Mouse (Mus musculus) intestine, embryonic 15.5 days (tissue): ENCODE results near the gene Nfrkb. TPM values are rescaled to one million over a fixed set of nuclear protein-coding genes. Genes with fewer than 3 reads are reported as not detected.

ENCODE experiments used
- ATAC-seq: fragments of 200-750 bp; cut with Nextera tagmentation; 2 replicates; pipeline ENCODE4 v1.8.0; 2017; ENCODE audit warnings: moderate TSS enrichment, moderate library complexity
- H3K27ac ChIP-seq: fragments of 300-500 bp; sonication (generic); 2 replicates; pipeline ENCODE4 v1.5.1; 2015; ENCODE audit warnings: mild to moderate bottlenecking, inconsistent platforms
- H3K27me3 ChIP-seq: fragments of 300-500 bp; sonication (generic); replicated peaks from 2 replicates; pipeline ENCODE4 v1.6.1; 2015; ENCODE audit warnings: inconsistent platforms
- H3K36me3 ChIP-seq: fragments of 300-500 bp; sonication (generic); 2 replicates; pipeline ENCODE4 v1.6.1; 2015; ENCODE audit warnings: inconsistent platforms
- H3K4me1 ChIP-seq: fragments of 300-500 bp; sonication (generic); replicated peaks from 2 replicates; pipeline ENCODE4 v1.6.1; 2015; ENCODE audit warnings: inconsistent platforms
- H3K4me2 ChIP-seq: fragments of 300-500 bp; sonication (generic); replicated peaks from 2 replicates; pipeline ENCODE4 v1.6.1; 2015; ENCODE audit warnings: mild to moderate bottlenecking, inconsistent platforms
- H3K4me3 ChIP-seq: fragments of 300-500 bp; sonication (generic); replicated peaks from 2 replicates; pipeline ENCODE4 v1.5.1; 2015; ENCODE audit warnings: inconsistent platforms
- H3K9ac ChIP-seq: fragments of 300-500 bp; sonication (generic); 2 replicates; pipeline ENCODE4 v1.6.1; 2015; ENCODE audit warnings: inconsistent platforms
- H3K9me3 ChIP-seq: fragments of 300-500 bp; sonication (generic); 2 replicates; pipeline ENCODE4 v1.6.1; 2016; ENCODE audit warnings: inconsistent platforms
- WGBS: fragments of 180-500 bp; shearing (Covaris S2); methylation state at CpG from one replicate; pipeline ENCODE4 v1.1.7; 2015; 5-methylcytosine and 5-hydroxymethylcytosine counted together
- polyA plus RNA-seq: library from polyadenylated mRNA; unstranded; fragments of >200 nt; fragmentation: Nextera tagmentation; extraction: Ambion mirVana; gene quantifications from 2 replicates; pipeline ENCODE4 v1.2.1, GENCODE M21; 2015

Gene Nfrkb
- polyA plus RNA-seq, 1 experiment from 2014 or later: 18.2 TPM

DNA sequence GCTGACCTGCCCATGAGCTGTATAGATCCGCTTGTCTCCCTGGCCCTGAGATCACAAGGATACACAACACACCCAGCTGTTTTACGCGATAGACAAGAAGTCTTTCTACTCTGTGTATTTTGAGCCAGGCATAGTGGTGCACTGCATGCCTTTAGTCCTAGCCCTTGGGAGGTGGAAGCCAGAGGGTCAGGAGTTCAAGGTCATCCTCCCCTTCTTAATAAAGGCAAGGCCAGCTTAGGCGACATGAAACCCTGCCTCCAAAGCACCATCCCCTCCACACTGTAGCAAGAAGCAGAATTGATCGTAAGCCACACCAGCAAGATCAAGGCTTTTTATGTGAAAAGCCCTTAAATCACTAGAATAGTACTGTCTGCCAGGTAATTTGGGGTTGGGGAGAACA is 45.8 kb downstream of the Nfrkb start:
- Histone ChIP-seq H3K4me3 (no peak overlapping the region), H3K27me3 (no peaks in the 10 kb centered on the region), H3K4me2 (no peak overlapping the region), H3K27ac (no peak overlapping the region), H3K9ac (no peak overlapping the region), H3K9me3 (no peaks in the 10 kb centered on the region), H3K4me1 (0 out of 2 replicates have a peak, but pooled peaks cover 5% of the 10 kb centered on the region), H3K36me3 (no peaks in the 10 kb centered on the region)
- 71% methylated on average over 5 of the region's 5 CpGs for WGBS
- ATAC-seq: 0 out of 2 replicates have a peak, but pooled peaks have one; percentile 34

DNA sequence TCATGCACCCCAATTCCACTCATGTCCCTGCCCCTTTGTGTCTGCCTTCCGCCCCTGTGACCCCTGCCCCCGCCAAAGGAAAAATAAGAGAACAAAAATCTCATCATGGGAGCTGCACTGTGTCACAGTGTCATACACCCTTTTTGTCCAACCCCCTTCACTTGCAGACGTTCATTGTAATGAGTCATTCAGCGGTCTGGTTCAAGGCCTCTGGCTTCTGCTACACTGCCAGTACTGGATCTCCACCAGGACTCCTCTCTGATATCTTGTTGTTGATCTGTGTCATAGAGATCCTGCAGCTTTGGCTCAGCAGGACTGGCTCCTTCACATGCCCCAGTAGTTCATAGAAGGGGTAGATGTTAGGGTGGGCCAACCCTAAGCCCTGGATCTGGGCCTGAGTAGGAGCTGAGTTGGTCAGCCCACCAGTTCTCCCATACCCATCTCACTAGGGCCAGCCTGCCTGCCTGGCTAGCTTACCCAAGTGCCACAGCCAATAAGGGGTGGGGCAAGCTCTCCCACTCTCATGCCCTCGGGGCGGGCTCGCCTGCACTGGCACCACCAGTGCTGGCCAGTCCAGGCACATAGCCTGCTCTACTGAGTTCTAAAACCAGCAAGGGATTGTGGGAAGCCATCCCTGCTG is 46.5 kb downstream of the Nfrkb start:
- Histone ChIP-seq H3K27me3 (no peaks in the 10 kb centered on the region), H3K4me2 (no peak overlapping the region), H3K4me1 (0 out of 2 replicates have a peak, but pooled peaks cover 5% of the 10 kb centered on the region), H3K9me3 (no peaks in the 10 kb centered on the region), H3K9ac (no peak overlapping the region), H3K27ac (no peak overlapping the region), H3K4me3 (no peak overlapping the region), H3K36me3 (no peaks in the 10 kb centered on the region)
- WGBS: 72% methylated on average over 7 of the region's 7 CpGs
- peak; percentile 36; the same call in 1 of the 2 replicates for ATAC-seq

DNA sequence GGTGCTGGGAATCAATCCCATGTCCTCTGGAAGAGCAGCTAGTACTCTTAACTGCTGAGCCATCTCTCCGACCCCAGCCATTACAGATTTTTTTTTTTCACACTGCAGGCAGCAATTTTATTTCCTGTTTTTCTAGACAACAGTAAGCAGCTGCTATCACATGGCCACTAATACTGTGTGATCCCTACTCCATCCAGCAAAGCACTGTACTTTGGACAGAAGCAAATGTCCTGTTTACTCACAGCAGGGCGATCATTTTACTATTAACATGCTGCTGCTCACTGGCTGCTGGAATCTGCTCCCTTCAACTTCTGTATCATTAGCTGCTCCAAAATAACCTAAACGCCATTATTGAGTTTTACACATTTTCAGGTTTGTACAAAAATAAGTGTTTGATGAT is 47.4 kb downstream of the Nfrkb start:
- ATAC-seq: no peak
- Histone ChIP-seq H3K9me3 (no peaks in the 10 kb centered on the region), H3K27ac (no peak overlapping the region), H3K27me3 (no peaks in the 10 kb centered on the region), H3K4me3 (no peak overlapping the region), H3K9ac (no peak overlapping the region), H3K36me3 (no peaks in the 10 kb centered on the region), H3K4me1 (0 out of 2 replicates have a peak, but pooled peaks cover 5% of the 10 kb centered on the region), H3K4me2 (no peak overlapping the region)
- WGBS: 74% methylated on average over 3 of the region's 3 CpGs

DNA sequence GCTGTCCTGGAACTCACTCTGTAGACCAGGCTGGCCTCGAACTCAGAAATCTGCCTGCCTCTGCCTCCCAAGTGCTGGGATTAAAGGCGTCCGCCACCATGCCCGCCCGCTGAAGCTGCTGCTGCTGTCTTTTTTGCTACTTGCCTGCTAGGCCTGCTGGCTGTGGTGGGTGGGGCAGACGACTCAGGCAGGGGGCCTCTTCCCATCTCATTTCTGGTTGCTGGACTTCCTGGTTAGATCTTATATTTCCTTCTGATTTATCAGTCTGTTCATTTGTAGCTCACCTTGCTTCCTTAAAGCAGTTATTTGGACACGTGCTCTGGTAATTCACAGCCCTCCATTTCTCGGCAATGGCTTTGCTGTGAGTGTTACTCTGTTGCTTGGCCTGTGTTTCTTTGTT is 49.4 kb downstream of the Nfrkb start:
- Histone ChIP-seq H3K4me3 (no peak overlapping the region), H3K27ac (no peak overlapping the region), H3K27me3 (no peaks in the 10 kb centered on the region), H3K4me1 (0 out of 2 replicates have a peak, but pooled peaks cover 5% of the 10 kb centered on the region), H3K36me3 (no peaks in the 10 kb centered on the region), H3K4me2 (no peak overlapping the region), H3K9ac (no peak overlapping the region), H3K9me3 (no peaks in the 10 kb centered on the region)
- ATAC-seq: no peak
- WGBS: 84% methylated on average over 8 of the region's 8 CpGs

DNA sequence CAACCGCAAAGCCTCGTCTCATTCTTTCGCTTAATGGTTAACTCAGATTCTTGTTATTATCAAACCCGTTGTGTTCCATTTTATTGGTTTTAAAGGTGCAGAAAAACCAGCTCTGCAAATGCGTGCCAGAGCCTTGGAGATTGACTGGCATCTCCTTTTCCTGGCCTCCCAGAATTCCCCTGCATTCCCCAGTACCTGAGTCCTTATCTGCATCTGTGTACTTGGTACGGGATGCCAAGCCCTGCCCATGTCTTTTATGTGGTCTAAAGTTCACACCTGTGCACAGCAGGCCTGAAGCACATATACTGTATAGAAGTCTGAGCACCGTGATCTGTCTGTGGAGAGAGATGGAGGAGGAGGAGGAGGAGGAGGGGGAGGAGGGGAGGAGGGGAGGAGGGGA is 51.9 kb downstream of the Nfrkb start:
- no peak overlapping the region for H3K9ac ChIP-seq
- WGBS: 61% methylated on average over 6 of the region's 7 CpGs
- H3K27me3 ChIP-seq: no peaks in the 10 kb centered on the region
- H3K4me1 ChIP-seq: 0 out of 2 replicates have a peak, but pooled peaks cover 1% of the 10 kb centered on the region
- H3K9me3 ChIP-seq: no peaks in the 10 kb centered on the region
- peak; percentile 98 for ATAC-seq
- H3K36me3 ChIP-seq: no peaks in the 10 kb centered on the region
- peak overlapping the region; percentile 30; the same call in 1 of the 2 replicates for H3K4me2 ChIP-seq
- H3K4me3 ChIP-seq: no peak overlapping the region
- H3K27ac ChIP-seq: no peak overlapping the region

DNA sequence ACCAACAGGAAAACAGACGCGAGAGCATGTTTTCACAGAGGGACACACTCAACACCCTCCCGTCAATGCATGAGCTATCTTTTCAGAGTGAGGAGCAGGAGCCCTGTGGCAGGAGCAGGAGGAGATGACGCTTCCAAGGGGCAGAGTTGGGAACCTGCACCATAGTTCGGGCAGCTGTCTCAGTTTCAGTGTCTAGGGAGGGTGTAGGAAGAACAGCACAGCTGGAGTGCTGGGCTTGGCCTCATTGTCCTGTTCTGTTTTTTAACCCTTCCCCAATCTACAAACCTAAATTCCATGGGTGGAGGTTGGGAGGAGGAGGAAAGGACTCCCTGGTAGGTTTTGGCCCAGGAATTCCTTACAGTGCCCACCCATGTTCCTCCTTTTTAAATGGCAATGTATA is 52.8 kb downstream of the Nfrkb start:
- Histone ChIP-seq H3K4me2 (no peak overlapping the region), H3K9ac (no peak overlapping the region), H3K27me3 (no peaks in the 10 kb centered on the region), H3K36me3 (no peaks in the 10 kb centered on the region), H3K9me3 (no peaks in the 10 kb centered on the region), H3K4me1 (no peaks in the 10 kb centered on the region), H3K4me3 (no peak overlapping the region), H3K27ac (peak overlapping the region; percentile 44; the same call in 1 of the 2 replicates)
- WGBS: 58% methylated on average over 5 of the region's 5 CpGs
- 0 out of 2 replicates have a peak, but pooled peaks have one; percentile 11 for ATAC-seq

DNA sequence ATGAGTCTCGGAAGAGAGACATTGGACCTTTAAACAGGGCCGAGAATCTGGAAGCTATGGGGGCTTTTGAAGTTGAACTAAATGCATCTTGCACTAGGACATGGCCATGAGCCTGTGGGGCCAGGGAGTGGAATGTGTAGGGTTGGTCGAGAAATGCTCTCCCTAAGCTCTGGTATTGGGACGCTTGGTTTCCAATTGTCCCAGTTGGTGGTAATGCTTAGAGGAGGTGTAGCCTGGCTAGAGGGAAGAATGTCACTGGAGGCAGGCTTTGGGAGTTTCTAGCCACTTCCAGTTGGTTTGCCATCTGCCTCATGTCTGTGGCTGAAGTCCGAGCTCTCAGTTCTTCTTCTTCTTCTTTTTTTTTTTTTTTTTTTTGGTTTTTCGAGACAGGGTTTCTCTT is 53.3 kb downstream of the Nfrkb start:
- Histone ChIP-seq H3K27me3 (no peaks in the 10 kb centered on the region), H3K4me3 (no peak overlapping the region), H3K9me3 (no peaks in the 10 kb centered on the region), H3K27ac (no peak overlapping the region), H3K4me1 (no peaks in the 10 kb centered on the region), H3K36me3 (no peaks in the 10 kb centered on the region), H3K9ac (no peak overlapping the region), H3K4me2 (no peak overlapping the region)
- no peak for ATAC-seq
- 85% methylated on average over 6 of the region's 6 CpGs for WGBS

DNA sequence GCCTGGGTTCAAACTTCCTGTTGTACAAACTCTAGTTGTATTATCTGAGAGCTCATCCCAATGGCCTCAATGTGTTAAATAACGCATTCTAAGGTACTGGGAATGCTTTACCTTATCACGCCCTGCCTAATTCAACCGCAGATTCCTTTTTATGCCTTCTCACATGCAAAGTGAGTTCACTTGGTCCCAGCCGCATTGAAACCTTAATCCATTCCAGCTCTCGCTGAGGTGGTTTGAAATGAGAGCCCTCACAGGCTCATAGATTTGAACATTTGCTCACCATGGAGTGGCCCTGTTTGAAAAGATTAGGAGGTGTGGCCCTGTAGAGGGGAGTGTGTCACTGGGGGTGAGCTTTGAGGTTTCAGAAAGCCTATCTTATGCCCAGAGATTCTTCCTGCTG is 54.4 kb downstream of the Nfrkb start:
- Histone ChIP-seq H3K36me3 (no peaks in the 10 kb centered on the region), H3K27me3 (no peaks in the 10 kb centered on the region), H3K4me2 (no peak overlapping the region), H3K9ac (no peak overlapping the region), H3K4me3 (no peak overlapping the region), H3K9me3 (no peaks in the 10 kb centered on the region), H3K4me1 (no peaks in the 10 kb centered on the region), H3K27ac (no peak overlapping the region; the same call in 1 of the 2 replicates)
- 91% methylated on average over 5 of the region's 5 CpGs for WGBS
- no peak for ATAC-seq

DNA sequence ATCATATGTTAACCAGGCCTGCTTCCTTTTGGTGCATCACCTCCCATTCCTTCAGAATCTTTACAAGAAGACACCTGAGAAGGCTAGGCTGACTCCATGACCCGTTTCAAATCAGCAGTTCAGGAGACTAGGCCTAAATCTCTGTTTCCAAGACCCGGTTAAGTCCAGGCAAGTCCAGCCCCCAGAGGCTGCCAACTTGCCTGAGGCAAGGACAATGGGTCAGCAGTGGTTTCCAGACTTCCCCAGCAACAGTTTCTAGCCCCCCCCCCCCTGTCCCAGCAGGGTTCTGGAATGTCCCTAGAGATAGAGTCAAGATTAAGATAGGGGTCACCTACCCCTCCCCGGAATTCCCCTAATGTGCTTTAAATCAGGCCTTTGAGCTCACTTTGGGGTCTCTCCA is 55.5 kb downstream of the Nfrkb start:
- no peak overlapping the region for H3K9ac ChIP-seq
- no peak overlapping the region for H3K4me2 ChIP-seq
- no peak for ATAC-seq
- no peaks in the 10 kb centered on the region for H3K4me1 ChIP-seq
- no peaks in the 10 kb centered on the region for H3K27me3 ChIP-seq
- H3K9me3 ChIP-seq: no peaks in the 10 kb centered on the region
- WGBS: 89% methylated on average over 3 of the region's 3 CpGs
- no peaks in the 10 kb centered on the region for H3K36me3 ChIP-seq
- H3K4me3 ChIP-seq: no peak overlapping the region
- no peak overlapping the region for H3K27ac ChIP-seq

DNA sequence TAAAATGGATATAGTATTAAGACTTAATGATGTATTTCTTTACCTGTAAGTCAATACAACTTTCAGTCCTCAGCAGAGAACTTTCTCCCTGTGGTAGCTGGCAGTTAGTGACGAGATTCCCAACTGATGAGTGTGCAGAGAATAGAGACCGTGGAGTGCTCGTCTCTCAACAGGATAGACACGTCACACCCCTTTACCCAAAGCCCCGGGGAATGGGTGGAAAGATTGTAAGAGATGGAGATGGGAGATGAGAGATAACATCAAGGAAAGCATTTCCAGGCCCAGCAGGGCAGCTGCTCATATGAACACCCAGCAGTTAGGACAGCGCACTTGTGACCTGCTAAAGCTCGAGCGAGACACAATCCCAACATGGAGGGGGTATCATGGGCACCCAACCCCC is 58.2 kb downstream of the Nfrkb start:
- WGBS: 79% methylated on average over 8 of the region's 8 CpGs
- no peak overlapping the region for H3K27ac ChIP-seq
- H3K4me2 ChIP-seq: no peak overlapping the region
- H3K4me3 ChIP-seq: no peak overlapping the region
- H3K9me3 ChIP-seq: no peaks in the 10 kb centered on the region
- no peaks in the 10 kb centered on the region for H3K4me1 ChIP-seq
- H3K27me3 ChIP-seq: no peaks in the 10 kb centered on the region
- no peak overlapping the region for H3K9ac ChIP-seq
- no peaks in the 10 kb centered on the region for H3K36me3 ChIP-seq
- no peak for ATAC-seq

DNA sequence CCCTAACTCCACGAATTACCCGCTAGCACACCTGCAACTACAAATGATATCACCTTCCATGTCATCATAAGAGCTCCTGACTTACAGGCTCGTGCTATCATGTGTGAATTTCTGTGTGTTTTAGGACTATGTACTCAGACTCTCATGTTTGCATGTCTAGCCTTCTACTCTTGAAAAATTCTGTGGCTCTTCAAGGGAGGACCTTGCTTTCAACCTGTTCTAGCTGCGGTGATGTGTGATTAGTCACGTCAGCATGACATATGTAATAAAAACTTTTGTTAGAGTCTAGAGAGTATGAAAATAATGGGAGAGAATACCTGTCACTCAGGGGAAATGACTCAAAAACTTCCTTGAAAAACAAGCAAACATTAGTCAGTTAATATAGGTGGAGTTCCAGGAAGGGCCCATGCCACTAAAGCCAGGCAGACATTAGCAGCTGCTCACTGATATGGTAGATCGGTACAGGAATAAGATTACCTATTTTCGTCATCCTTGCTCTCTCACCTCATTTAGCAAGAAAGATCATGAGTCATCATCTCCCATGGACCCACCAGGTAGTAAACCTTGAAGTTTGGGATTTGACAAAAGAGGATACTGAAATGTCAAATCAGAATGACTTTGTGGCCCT is 63.3 kb downstream of the Nfrkb start:
- no peak overlapping the region for H3K4me2 ChIP-seq
- no peaks in the 10 kb centered on the region for H3K36me3 ChIP-seq
- 82% methylated on average over 7 of the region's 7 CpGs for WGBS
- H3K4me1 ChIP-seq: no peaks in the 10 kb centered on the region
- H3K27ac ChIP-seq: no peak overlapping the region
- no peaks in the 10 kb centered on the region for H3K9me3 ChIP-seq
- no peak overlapping the region for H3K9ac ChIP-seq
- H3K27me3 ChIP-seq: no peaks in the 10 kb centered on the region
- no peak for ATAC-seq
- no peak overlapping the region for H3K4me3 ChIP-seq

DNA sequence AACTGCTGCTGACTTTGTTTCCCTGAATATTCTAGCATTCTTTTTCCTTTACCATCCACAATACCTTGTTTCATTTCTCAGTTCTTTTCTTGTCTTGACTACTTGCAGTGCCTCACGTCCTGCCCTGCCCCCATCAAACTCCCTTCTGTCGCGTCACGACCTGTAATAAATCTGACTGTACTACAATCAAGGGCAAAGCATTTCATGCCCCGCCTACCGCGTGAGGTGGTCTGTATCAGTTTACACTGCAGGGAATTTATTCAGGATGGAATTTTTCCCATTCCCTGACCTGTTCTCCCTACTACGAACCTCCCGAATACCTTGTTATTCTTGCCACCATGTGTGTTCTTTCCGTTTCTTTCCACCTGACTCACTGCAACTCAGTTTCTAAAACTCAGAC is 66.2 kb downstream of the Nfrkb start:
- Histone ChIP-seq H3K27ac (no peak overlapping the region), H3K36me3 (no peaks in the 10 kb centered on the region), H3K4me3 (no peak overlapping the region), H3K9ac (no peak overlapping the region), H3K4me1 (no peaks in the 10 kb centered on the region), H3K9me3 (no peaks in the 10 kb centered on the region), H3K27me3 (no peaks in the 10 kb centered on the region), H3K4me2 (no peak overlapping the region)
- peak; percentile 81 for ATAC-seq
- WGBS: 40% methylated on average over 10 of the region's 10 CpGs

DNA sequence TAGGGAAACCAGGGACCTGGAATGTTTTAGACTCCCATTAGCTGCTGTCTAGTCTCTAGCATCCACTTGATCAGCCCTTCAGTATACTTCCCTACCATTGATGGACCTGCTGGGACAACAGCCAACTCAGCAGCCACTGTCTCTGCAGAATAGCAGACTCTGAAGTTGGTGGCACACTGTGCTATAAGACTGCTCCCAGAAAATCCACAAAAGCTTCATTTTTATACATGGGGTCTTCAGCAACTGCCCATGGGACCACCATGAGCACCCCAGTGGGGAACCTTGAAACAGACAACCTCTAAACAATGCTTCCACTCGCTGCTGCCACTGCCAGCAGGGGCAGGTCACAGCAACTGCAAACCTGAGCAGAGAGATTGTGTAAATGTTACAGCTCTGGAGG is 68.4 kb downstream of the Nfrkb start:
- Histone ChIP-seq H3K27ac (no peak overlapping the region), H3K27me3 (no peaks in the 10 kb centered on the region), H3K9me3 (no peaks in the 10 kb centered on the region), H3K9ac (no peak overlapping the region), H3K4me1 (no peaks in the 10 kb centered on the region), H3K36me3 (no peaks in the 10 kb centered on the region), H3K4me3 (no peak overlapping the region), H3K4me2 (no peak overlapping the region)
- no peak for ATAC-seq
- WGBS: 66% methylated on average over 1 of the region's 1 CpGs
